Mouse (Mus musculus) MEL (cell line): ENCODE data around the gene Bcan.
A peak's percentile ranks its signal among the peaks of the same experiment; 100 is the strongest.

ENCODE experiments used
- CHD1 ChIP-seq: IDR thresholded peaks from 2 replicates; pipeline ENCODE4 v1.6.1; 2012; ENCODE audit warnings: low read depth, mild to moderate bottlenecking, inconsistent platforms, low read length, improper control_type of control experiment
- CTCF ChIP-seq, 3 experiments: IDR thresholded peaks in 2 of 3; conservative IDR thresholded peaks in 1 of 3; 2 replicates each; pipeline ENCODE4 v1.5.1; 2011 to 2012; ENCODE audit warnings: low read length in 3 of 3, low read depth in 2 of 3, mild to moderate bottlenecking in 2 of 3, improper control_type of control experiment in 1 of 3, inconsistent platforms in 1 of 3, mixed read lengths in 1 of 3, moderate library complexity in 1 of 3; ENCODE audit not compliant: control insufficient read depth in 1 of 3, insufficient read depth in 1 of 3, poor library complexity in 1 of 3, severe bottlenecking in 1 of 3
- ELF1 ChIP-seq: IDR thresholded peaks from 2 replicates; pipeline ENCODE4 v1.6.1; 2014; ENCODE audit warnings: low read depth, mild to moderate bottlenecking, inconsistent platforms, low read length, improper control_type of control experiment, moderate library complexity
- MAZ ChIP-seq: IDR thresholded peaks from 2 replicates; pipeline ENCODE4 v1.6.1; 2012; ENCODE audit warnings: low read depth, mild to moderate bottlenecking, inconsistent platforms, low read length, improper control_type of control experiment
- POLR2A ChIP-seq, 2 experiments: IDR thresholded peaks; 2 replicates each; pipeline ENCODE4 v1.6.1; 2011 to 2012; ENCODE audit warnings: low read length in 2 of 2, mild to moderate bottlenecking in 2 of 2, control low read depth in 1 of 2, improper control_type of control experiment in 1 of 2, low read depth in 1 of 2, moderate library complexity in 1 of 2; ENCODE audit not compliant: control insufficient read depth in 1 of 2, insufficient read depth in 1 of 2, poor library complexity in 1 of 2
- RAD21 ChIP-seq: IDR thresholded peaks from 2 replicates; pipeline ENCODE4 v1.6.1; 2011; ENCODE audit warnings: mild to moderate bottlenecking, low read depth, low read length, improper control_type of control experiment
- RCOR1 ChIP-seq: IDR thresholded peaks from 2 replicates; pipeline ENCODE4 v1.6.1; 2012; ENCODE audit warnings: low read depth, mild to moderate bottlenecking, inconsistent platforms, low read length, improper control_type of control experiment
- SIN3A ChIP-seq: IDR thresholded peaks from 2 replicates; pipeline ENCODE4 v1.6.1; 2012; ENCODE audit warnings: low read length, improper control_type of control experiment, inconsistent platforms
- UBTF ChIP-seq: IDR thresholded peaks from 2 replicates; pipeline ENCODE4 v1.6.1; 2012; ENCODE audit warnings: low read depth, mild to moderate bottlenecking, inconsistent platforms, low read length, improper control_type of control experiment, moderate library complexity, borderline replicate concordance; ENCODE audit not compliant: insufficient read depth

GRCm38 (mm10) chr3:88042661-88043421 lies 42.8 kb upstream of the Bcan start, which contains the start of gene Gpatch4:
- TF ChIP-seq RAD21 (no peak), CTCF (IDR thresholded peaks at IDR 0.05 in 2 of 3, conservative IDR thresholded peaks at IDR 0.05 in 1 of 3; ENCODE audit: control insufficient read depth in 1 of 3, insufficient read depth in 1 of 3, low read depth in 2 of 3, low read length in 3 of 3, poor library complexity in 1 of 3, severe bottlenecking in 1 of 3) (no peak), CHD1 (no peak), ELF1 (peak; percentile 96), POLR2A (IDR thresholded peaks at IDR 0.05; ENCODE audit: control insufficient read depth in 1 of 2, insufficient read depth in 1 of 2, low read depth in 1 of 2, low read length in 2 of 2, poor library complexity in 1 of 2) (peak; percentile 87 to 97), UBTF (no peak), RCOR1 (no peak), SIN3A (peak; percentile 100), MAZ (peak; percentile 17; the same call in 1 of the 2 replicates)
